Mouse (Mus musculus) embryo, embryonic 10 days (tissue): ENCODE results near the gene Pipox.
A peak's percentile ranks its signal among the peaks of the same experiment; 100 is the strongest.

ENCODE experiments used
- DNase-seq: peaks from one replicate; pipeline ENCODE4 v3.0.0-alpha.2; 2015; ENCODE audit warnings: low spot score

Gene Pipox

DNA sequence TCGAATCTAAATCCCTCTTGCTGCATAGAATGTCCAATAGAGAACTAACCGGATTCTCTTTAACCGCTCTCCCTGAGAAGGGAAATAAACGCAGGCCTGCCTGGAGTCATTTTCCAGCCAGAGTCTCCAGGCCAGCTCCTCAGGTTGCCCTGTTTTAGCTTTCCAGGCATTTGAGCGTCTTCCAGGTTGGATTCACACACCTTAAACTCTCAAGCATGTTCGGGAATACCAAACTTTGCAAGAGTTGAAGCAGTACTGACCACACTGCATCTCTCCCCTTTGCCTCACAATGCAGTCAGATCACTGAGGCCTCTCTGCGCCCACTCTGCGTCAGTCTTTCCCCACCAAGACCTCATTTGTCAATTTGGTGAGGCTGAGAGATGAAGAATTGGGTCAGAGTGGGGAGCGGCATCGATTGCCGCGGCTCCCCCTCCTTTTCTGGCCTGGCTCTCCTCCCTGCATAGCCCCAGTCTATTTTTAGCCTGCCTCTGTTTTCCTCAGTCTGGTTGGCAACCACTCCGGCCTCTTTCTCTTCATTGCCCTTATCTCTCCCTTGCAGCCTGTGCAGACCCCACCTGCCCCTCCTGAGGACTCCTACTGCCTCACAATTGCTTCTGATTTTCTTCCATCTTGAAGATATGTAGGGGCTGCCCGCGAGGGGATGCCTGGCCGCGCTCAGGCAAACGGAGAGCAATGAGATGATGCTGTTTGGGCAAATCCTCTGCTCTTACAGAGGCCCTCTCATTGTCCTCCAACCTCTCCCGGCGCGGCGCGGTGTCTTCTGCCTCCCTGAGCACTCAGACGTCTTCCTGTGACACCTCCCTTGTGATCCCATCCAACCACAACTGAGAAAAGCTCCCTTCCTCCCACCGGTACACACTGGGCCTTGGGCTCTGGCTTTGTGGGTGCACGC, 17.8 kb downstream of the Pipox start:
- no peak for DNase-seq

DNA sequence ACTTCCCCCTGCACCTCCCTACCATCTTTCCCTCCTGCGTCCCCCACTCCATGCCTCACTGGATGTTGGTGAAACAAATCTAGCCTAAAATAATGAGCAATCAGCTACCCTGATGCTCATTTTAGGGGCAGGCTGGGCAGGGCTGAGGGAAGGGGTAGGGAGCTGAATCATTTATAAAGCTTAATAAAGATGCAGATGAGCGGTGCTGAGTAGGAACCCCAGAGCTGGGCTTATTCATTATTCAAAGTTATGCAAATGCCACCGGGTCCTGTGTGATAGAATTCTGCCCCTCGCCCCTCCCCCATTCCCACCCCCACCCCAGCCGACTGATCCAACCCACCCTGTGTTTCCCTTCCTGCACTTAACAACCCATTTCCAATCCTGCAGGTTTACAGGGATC, 18.6 kb downstream of the Pipox start:
- no peak for DNase-seq

DNA sequence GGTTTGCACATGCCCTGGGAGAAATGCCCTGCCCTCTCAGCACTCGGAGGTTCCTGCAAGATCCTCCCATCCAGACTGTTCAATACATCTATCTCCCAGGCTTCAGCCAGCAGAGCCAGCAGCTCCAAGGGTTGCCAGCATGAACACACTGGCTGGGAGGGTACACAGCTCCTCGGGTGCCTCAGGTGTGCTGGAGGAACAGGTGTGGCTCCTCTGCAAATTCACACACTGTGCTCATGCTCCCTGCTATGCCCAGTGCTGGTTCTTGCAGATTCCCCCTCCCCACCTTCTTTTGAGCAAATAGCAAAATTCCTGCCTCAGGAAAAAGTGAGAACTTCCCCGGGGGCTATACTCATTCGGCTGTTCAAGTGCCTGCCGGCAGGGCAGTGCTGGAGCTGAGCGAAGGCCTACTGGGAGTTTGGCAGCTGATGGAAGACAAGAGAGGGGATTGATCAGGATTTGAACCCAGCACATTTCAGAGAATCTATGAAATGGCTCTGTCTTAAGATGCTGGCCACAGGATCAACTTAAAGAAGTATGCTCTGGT, 19.1 kb downstream of the Pipox start:
- DNase-seq = no peak

DNA sequence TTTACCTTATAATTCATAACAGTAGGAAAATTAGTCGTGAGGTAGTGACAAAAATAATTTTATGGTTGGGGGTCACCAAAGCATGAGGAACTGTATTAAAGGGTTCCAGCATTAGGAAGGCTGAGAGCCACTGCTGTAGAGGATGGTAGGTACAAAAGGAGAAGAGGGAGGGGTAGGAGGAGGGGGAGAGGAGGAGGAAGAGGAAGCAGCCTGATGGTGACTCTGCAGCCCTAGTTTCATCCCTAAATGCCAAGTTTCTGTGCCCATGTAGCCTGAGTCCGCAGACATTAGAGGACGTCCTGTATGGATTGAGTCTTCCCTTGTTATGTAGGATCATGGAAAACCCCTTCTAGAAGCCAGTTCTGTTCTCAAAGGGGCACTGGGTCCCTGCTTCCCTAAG, 20.8 kb downstream of the Pipox start:
- no peak for DNase-seq

DNA sequence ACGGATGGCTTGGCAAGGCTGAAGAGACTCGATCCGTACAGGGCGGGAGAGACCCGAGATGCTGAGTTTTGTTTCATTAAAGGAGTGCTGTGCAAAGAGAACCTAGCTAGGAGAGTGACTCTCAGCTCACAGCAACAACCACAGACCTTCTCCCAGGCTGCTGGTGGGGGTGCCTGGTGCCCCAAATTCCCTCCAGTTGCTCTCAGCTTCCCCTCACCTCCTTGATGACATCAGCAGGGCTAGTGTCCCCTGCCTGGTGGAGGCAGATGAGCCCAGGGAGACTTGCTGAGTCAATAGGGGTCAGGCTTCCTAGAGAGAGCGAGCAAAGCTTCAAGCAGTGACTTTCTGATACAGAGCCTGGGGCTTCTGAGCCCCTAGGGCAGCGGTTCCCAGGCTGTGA, 21.2 kb downstream of the Pipox start:
- no peak for DNase-seq

DNA sequence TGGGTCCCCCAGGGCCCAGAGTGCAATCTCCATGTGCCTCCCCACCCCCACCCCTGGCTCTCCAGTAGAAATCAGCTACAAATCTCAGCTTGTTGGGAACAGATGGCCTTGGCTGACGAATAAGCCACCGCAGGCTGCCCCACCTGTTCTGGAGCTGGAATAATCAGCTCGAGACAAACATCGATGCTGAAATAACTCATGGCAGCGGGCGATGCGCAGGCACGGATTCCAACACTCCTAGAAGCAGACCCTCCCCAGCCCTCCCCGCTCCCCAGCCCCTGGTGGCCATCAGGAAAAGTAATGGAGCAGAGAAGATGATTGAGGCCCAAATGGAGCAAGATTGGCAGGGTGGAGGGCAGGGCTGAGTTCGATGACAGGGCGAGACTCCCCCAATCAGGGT, 21.7 kb downstream of the Pipox start:
- DNase-seq = peak; percentile 48

DNA sequence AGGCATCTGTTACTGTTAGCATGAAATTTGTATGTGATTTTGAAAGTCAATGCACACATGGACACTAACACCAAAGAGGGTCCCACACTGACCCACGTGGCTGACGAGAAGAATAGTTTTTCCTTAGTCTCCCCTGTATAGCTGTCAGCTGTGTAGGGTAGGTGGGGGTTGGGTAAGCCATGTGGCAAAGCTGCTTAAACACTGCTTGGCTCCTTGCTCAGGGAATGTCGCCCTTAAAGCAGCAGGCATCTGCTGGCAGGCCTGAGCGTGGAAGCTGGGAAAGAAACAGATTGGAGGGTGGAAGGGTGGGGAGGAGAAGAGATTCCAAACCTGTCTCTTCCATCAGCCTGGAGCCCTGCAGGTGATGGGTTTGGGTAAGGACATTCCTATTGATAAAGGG, 22.5 kb downstream of the Pipox start:
- DNase-seq = no peak

DNA sequence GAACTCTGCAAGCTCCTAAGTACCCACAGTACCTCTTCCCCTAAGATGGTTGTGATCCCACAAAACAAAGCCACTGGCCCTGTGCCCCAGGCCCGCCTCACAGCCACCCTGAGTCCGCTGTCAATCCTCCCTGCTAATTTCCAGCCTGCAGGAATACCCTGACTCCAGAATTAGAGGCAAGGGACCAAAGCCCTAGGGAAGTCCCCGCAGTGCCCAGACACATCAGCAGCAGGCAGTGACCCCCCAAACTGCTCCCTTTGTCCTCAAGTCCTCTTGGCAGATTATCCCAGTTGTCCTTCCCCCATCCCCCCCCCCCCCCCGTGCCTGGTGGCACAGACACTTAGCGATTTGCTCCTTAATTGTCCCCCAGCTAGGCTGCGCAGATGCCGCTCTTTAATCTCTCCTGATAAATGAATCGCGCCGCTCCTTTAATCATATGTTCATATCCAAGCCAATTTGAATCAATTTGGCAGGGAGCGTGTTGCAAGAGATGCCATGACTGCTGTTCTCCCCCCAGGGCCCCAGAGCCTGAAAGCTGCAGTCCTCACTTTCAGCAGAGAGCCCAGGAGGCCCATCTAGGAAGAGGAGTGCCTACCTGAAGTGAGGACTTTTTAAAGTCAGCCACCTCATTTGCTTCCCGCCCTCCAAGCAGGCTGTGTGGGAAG, 26.3 kb downstream of the Pipox start:
- DNase-seq = no peak

DNA sequence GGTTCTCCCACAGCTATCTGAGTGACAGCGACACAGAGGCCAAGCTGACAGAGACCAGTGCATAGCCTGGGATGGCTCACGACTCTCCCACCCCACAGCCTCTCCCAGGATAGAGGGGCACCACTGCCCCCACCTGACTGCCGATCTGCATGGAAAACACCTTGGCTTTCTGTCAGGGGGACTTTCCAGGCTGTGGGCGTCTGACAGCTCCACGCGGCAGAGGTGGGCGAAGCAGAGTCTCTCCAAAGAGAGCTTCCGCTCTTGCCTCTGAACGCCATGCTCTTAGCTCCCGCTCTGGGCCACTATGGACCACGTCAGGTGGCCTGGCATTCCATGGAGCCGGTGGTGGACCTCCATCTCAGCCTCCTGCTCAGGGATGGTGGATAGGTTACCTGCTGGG, 29.1 kb downstream of the Pipox start:
- no peak for DNase-seq

DNA sequence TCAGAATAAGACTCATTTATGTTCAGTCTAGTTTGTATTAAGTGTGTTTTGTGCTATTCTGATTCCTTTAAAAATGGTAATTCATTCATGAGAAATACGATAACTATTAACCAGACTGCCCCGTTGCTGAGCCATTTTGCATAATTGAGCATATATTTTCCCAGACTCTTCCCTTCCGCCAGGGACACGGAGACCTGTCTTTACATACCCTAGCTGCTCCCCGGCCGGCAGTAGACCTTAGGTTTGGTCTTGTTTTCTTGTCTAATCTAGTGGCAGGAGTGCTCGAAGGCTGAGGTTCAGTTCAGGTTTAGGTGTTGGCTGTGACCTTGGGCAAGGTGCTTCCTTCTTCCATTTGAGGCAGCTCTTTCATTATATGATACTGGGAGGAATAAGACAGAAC, 31.0 kb downstream of the Pipox start:
- DNase-seq = no peak

DNA sequence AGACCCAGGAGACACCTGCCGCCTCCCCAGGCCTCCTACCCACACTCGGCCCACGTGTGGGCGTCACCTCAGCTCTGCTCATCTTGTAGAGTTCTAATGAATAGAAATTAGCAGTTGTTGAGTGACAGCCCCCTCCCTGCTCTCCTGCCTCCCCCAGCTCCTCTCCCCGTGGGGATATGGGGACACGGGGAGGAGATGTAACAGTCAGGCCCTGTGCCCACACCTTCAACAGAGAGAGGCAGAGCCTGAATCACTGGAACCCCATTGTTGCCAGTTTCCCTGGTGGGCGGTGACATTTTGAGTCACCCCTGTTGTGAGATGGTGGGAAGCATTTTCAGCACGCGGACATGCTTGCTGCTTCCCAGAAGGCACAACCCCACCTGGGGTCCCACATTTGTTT, 32.9 kb downstream of the Pipox start:
- DNase-seq = no peak

DNA sequence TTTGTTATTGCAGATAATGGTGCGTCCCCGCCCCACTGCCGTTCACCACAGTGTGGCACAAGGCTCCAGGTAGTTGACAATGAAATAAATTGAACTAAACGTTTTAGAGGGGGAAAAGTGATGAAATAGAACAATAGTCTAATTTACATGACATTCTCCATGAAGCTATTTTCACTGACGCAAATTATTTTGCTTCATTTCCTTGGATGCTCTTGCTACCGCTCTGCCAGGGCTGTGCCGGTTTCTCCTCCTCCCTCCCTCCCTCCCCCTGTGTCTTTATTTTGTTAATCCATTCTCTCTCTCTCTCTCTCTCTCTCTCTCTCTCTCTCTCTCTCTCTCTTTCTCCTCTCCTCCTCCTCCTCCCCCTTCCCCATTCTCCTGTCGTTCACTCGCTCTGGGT, 35.3 kb downstream of the Pipox start:
- DNase-seq = no peak

DNA sequence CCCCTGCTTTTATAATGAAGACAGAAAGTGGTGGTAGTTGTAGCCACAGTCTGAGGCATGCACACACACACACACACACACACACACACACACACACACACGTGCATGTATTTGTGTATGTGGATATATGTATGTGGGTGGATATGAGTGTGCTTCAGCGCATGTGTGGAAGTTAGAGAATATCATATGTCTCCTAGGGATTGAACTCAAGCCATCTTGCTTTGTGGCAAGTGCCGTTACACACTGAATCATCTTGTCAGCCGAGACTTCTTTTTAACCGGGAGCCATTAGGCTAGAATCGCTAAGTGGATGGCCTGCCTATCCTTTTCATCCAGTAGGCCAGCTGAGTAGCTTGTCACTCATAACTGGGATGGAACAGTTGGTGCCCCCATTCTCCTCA, 36.8 kb downstream of the Pipox start:
- no peak for DNase-seq

DNA sequence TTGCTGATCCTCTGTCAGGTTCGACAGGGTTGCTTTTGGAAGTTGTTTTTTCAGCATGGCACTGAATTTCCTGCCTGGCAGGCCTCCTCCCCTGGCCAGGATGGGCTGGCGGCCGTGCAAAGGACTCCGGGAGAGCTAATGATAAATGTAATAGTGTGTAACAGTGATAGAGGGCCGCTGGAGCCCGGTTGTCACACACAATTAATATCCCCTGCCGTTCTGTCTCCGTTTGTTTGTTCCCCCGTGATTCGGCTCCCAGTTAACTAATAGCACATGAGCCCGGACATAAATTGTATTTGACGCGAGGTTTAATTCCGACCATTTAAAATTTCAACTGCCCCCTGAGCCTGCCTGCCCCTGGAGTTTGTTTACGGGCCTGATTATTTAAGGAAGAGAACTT, 38.5 kb downstream of the Pipox start:
- DNase-seq = no peak

DNA sequence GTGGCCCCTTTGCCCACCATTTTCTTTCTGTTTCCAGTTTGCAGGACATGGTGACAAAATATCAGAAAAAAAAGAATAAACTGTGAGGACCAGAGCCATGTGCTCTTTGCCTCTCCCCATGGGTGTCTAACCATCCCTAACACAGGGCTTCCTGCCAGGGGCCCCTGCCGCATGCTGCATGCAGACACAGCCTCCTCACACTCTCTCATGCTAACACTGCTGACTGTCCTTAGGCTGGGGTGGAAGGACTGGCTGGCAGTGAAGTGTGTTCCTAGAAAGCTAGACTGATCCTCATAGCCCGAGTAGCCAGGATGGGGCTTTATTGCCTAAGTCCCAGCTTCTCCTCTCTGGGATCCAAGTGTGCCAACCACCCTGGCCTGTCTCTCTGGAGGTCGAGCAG, 39.3 kb downstream of the Pipox start:
- DNase-seq = no peak

DNA sequence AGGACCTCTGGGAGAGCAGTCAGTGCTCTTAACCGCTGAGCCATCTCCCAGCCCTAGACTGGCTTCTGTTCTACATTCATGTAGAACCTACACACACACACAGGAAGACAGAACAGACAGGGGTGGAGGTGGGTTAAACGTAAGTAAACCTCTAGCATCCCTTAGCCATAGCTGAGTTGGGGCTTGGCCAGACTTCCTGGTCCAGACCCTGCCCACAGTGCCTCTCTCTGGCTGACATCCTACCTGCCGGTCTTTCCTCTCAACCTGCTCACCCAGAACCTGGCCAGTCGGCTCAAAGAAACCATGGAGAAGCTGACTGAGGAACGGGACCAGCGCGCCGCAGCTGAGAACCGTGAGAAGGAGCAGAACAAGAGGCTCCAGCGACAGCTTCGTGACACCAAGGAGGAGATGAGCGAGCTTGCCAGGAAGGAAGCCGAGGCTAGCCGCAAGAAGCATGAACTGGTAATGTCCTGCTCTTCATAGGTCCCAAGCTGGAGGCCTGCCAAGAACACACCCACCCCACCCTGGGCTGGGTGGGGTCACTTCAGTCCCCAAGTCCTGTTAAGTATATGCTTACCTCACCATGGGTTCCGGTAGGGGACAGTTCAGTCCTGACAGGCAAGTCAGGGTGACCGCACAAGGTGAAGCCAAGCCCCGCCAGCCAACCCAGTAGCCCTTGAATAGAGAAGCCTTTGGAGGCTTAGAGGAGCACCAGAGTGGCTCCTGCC, 40.8 kb downstream of the Pipox start:
- DNase-seq = no peak

DNA sequence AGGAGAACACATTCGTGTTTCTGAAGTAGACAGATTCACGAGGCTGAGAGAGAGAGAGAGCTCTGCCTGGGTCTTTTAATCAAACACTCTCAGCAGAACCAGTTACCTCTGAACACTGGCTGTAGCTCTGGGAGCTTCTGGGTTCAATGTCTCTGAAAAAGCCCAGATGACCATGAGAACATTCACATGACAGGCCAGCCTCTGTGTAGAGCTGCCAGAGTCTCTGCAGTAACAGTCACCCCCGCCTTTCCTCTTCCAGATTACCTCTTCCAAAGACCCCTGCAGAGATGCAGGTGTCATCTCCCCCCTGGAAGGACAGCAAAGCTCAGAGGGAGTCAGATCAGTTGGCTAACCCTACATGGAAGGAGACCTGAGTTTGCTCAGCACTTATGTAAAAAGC, 41.7 kb downstream of the Pipox start:
- no peak for DNase-seq

DNA sequence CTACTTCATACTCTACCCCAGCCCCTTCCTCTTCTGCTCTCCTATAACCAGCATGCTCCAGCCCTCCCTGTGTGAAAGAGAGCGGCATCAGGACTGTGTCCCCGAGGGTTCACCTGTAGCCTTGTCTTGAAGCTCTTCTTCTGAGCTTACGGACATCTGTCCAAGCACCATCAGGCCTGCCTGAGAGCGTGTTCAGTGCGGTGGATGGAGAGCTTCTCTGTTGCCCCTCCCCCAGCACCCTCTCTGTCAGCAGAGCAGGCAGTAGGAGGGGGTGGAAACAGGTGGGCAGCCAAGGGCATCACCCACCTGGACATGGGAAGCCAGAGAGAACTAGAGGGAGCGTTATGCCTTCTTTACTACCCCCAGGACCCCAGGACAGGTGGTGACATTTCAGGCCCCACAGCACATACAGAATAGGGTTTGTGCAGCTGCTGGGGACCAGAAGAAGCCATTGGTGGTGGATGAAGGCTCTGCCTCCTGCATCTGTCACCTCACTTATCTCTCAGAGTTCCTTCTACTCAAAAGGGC, 42.3 kb downstream of the Pipox start:
- DNase-seq = no peak

DNA sequence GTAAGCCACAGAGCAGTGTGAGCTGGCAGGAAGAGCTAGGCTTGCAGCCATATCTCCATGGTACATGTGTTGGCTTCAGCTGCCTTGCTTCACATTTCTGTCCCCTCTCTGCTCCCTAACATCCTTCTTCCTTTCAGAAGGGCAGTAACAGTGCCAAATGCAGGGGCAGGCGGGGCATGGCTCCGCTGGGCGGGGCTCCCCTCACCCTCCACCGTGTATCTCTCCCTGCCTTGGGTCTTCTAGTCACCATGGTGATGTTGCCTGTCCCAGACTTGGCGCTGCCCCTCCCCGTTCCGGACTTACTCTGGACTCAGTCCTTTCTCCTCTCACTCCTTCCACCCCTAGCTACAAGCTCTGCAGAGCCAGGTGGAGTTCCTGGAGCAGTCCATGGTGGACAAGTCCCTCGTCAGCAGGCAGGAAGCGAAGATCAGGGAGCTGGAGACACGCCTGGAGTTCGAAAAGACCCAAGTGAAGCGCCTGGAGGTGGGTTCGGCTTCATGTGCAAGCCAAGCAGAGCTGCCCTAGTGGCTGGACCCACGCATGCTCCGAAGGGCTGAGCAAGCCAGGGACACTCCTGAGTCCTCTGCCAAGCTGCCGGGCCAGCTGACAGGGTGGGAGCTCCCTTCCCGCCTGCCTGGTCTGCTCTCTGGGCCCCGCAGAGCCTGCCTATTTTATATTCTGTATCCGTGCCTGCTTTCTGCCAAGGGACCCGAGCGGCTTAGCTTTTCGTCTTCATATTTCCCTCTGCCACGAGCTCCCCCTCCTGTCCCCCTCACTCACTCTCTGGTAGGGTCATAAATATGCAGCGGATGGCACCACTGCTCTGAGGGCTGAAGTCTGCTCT, 43.3 kb downstream of the Pipox start:
- no peak for DNase-seq

DNA sequence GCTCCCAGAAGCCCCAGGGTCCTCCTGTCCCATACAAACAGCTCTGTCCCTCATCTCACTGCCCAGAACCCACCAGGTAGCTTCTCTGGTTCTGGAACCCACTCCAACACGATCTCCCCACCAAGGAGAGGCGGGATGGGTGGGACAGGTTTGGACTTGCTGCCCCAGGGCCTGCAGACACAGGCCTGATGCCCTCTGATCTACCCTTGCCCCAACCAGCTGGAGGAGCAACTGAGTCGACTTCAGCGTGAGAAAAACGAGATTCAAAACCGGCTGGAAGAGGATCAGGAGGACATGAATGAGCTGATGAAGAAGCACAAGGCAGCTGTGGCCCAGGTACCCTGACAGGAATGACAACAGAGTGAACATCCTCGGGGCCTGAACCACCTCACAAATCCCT, 44.7 kb downstream of the Pipox start:
- DNase-seq = no peak

DNA sequence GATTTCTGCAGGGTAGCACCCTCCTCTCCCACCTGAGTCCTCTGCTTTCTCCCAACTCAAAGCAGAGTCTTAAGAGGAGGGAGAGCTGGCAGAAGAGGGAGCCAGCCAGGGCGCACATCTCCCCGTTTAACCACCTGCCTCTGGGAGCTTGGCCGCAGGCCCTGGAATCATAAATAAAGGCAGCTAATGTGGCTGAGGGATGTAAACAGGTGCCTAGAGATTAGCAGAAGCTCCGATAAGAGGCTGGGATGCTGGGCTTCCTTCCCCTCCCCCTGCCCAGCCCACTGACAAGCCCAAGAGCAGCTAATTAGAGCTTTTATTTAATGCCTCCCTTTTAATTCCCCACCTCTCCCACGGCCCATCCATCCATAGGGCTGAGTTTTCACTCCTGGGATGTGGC, 45.8 kb downstream of the Pipox start:
- no peak for DNase-seq
